ENCODE assay signal across 14 mouse cellular contexts in the genomic region with DNA sequence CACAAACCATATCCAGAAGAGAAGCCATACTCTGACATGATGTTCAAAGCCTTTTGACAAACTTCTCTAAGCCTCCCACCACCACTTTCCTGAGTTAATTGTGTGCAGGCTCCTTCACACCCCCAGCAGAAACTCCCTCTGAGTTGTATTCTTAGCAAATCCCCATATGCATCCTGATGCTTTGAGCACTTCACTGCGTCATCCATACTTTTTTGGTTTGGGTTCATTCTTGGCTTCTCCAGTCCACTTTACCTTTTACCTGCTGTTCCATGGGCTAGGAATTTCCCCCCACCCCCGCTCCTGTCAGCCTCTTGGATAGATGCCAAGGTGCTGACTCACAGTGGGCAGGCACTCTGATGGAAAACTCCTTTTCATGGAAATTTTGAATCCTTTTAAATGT.
DNase-seq lines count a peak whose midpoint lies in the region; ATAC-seq lines count a peak whose summit lies in the region.
"Had no signal": no experiment of that assay in that cellular context is flagged by ENCODE, and none has a peak within 500 bp of the region (broad histone marks: within the 10 kb centered on the region; RNA-seq: fewer than 3 reads in every experiment).

No protein-coding gene starts in this region.

- H3K9me3 ChIP-seq in heart, embryonic 10.5 days: no peaks in the 10 kb centered on the region
- H3K9me3 ChIP-seq: lung, embryonic 15.5 days; megakaryocyte, embryonic 14.5 days had no signal

- peak; percentile 4 for DNase-seq in adrenal gland, postnatal 14 days
- DNase-seq in adrenal gland, adult 8-10 months: no peak
- DNase-seq in kidney, postnatal 14 days: peak; percentile 7
- no peak for DNase-seq in kidney, adult 18-20 months
- peak; percentile 43 to 71 for DNase-seq in frontal cortex, postnatal 36 days (ENCODE audit: low spot score in 2 of 2)
- peak; percentile 24 to 42 for DNase-seq in right cerebral cortex, postnatal 10 days (ENCODE audit: low spot score in 2 of 2)
- DNase-seq in heart, embryonic 10.5 days (ENCODE audit: low spot score): no peak
- DNase-seq: cerebellum, adult 8-10 months; gastrocnemius, postnatal 36 days had no signal

- H3K27me3 ChIP-seq in heart, embryonic 10.5 days (ENCODE audit: insufficient read depth, poor library complexity, severe bottlenecking): no peaks in the 10 kb centered on the region
- H3K27me3 ChIP-seq: lung, embryonic 15.5 days; megakaryocyte, embryonic 14.5 days had no signal

- no peak overlapping the region for H3K4me3 ChIP-seq in heart, embryonic 10.5 days
- H3K4me3 ChIP-seq: lung, embryonic 15.5 days; megakaryocyte, embryonic 14.5 days had no signal

- WGBS in heart, embryonic 10.5 days: 53% methylated on average over 2 of the region's 2 CpGs

- H3K27ac ChIP-seq in heart, embryonic 10.5 days: no peak overlapping the region
- H3K27ac ChIP-seq: lung, embryonic 15.5 days had no signal

- no peaks in the 10 kb centered on the region for H3K36me3 ChIP-seq in heart, embryonic 10.5 days
- H3K36me3 ChIP-seq: lung, embryonic 15.5 days had no signal

- no peak for ATAC-seq in inflammation-experienced regulatory T-cells, adult 6 months
- ATAC-seq: forebrain, embryonic 16.5 days; hindbrain, embryonic 16.5 days had no signal

- no peaks in the 10 kb centered on the region for H3K4me1 ChIP-seq in heart, embryonic 10.5 days
- H3K4me1 ChIP-seq: lung, embryonic 15.5 days; megakaryocyte, embryonic 14.5 days had no signal

Comparison
In these comparisons a context has a peak if more than half of its experiments do, and no peak if none do; other contexts are left out.
1. DNase-seq: peak in adrenal gland, postnatal 14 days (single experiment), kidney, postnatal 14 days (single experiment), frontal cortex, postnatal 36 days (2 of 2) and right cerebral cortex, postnatal 10 days (2 of 2); none in adrenal gland, adult 8-10 months (single experiment), kidney, adult 18-20 months (single experiment) and heart, embryonic 10.5 days (single experiment).